Mouse (Mus musculus) MEL (cell line): Measurements from ENCODE around the gene Gpr37l1. TPM values are rescaled to one million over a fixed set of nuclear protein-coding genes. Genes with fewer than 3 reads are reported as not detected.

Source experiments
- DNase-seq: peaks from one replicate; pipeline ENCODE4 v3.0.0; 2011; ENCODE audit warnings: low read depth, low spot score
- H3K27ac ChIP-seq: 2 replicates; pipeline ENCODE4 v1.5.1; 2012; ENCODE audit warnings: low read depth, mild to moderate bottlenecking, control low read depth, low read length, moderate library complexity; ENCODE audit not compliant: control insufficient read depth
- H3K27me3 ChIP-seq, 2 experiments: fragments of 150-350 bp in 1 of 2; sonication (generic) in 1 of 2; 2 replicates each; pipeline ENCODE4 v1.6.1; 2012; ENCODE audit warnings: low read length in 2 of 2, mild to moderate bottlenecking in 2 of 2, improper control_type of control experiment in 1 of 2, moderate library complexity in 1 of 2; ENCODE audit not compliant: insufficient read depth in 2 of 2, control insufficient read depth in 1 of 2
- H3K36me3 ChIP-seq, 2 experiments: 2 replicates each; pipeline ENCODE4 v1.6.1; 2012 to 2014; ENCODE audit warnings: low read length in 2 of 2, improper control_type of control experiment in 1 of 2, inconsistent platforms in 1 of 2, mild to moderate bottlenecking in 1 of 2; ENCODE audit not compliant: insufficient read depth in 2 of 2, control insufficient read depth in 1 of 2
- H3K4me1 ChIP-seq, 2 experiments: fragments of 150-350 bp in 1 of 2; sonication (generic) in 1 of 2; 2 replicates each; pipeline ENCODE4 v1.6.1; 2012; ENCODE audit warnings: low read length in 2 of 2, improper control_type of control experiment in 1 of 2, mild to moderate bottlenecking in 1 of 2; ENCODE audit not compliant: insufficient read depth in 2 of 2, control insufficient read depth in 1 of 2
- H3K4me3 ChIP-seq, 2 experiments: fragments of 150-350 bp in 1 of 2; sonication (generic) in 1 of 2; 2 replicates each; pipeline ENCODE4 v1.5.1; 2012; ENCODE audit warnings: low read depth in 2 of 2, low read length in 2 of 2, mild to moderate bottlenecking in 2 of 2, moderate library complexity in 2 of 2, control low read depth in 1 of 2, improper control_type of control experiment in 1 of 2; ENCODE audit not compliant: control insufficient read depth in 1 of 2, insufficient read depth in 1 of 2
- H3K79me2 ChIP-seq: 2 replicates; pipeline ENCODE4 v1.6.1; 2012; ENCODE audit warnings: mild to moderate bottlenecking, low read length, moderate library complexity; ENCODE audit not compliant: control insufficient read depth, poor library complexity, insufficient read depth
- H3K9ac ChIP-seq: 2 replicates; pipeline ENCODE4 v1.6.1; 2012; ENCODE audit warnings: low read depth, mild to moderate bottlenecking, control low read depth, low read length, moderate library complexity; ENCODE audit not compliant: control insufficient read depth, poor library complexity, severe bottlenecking
- H3K9me3 ChIP-seq: fragments of 150-350 bp; sonication (generic); replicated peaks from 2 replicates; pipeline ENCODE4 v1.6.1; 2012; ENCODE audit warnings: mild to moderate bottlenecking, low read length, improper control_type of control experiment, moderate library complexity; ENCODE audit not compliant: insufficient read depth
- BHLHE40 ChIP-seq: IDR thresholded peaks from 2 replicates; pipeline ENCODE4 v1.6.1; 2012; ENCODE audit warnings: low read depth, mild to moderate bottlenecking, inconsistent platforms, low read length, improper control_type of control experiment, borderline replicate concordance
- CHD2 ChIP-seq: IDR thresholded peaks from 2 replicates; pipeline ENCODE4 v1.6.1; 2011; ENCODE audit warnings: low read length, improper control_type of control experiment
- E2F4 ChIP-seq: IDR thresholded peaks from 2 replicates; pipeline ENCODE4 v1.6.1; 2011; ENCODE audit warnings: low read depth, low read length, improper control_type of control experiment, borderline replicate concordance
- GATA1 ChIP-seq: IDR thresholded peaks from 2 replicates; pipeline ENCODE4 v1.6.1; 2011; ENCODE audit warnings: low read depth, low read length, improper control_type of control experiment
- HCFC1 ChIP-seq: IDR thresholded peaks from 2 replicates; pipeline ENCODE4 v1.6.1; 2012; ENCODE audit warnings: low read depth, mild to moderate bottlenecking, inconsistent platforms, low read length, improper control_type of control experiment, moderate library complexity
- JUND ChIP-seq: IDR thresholded peaks from 2 replicates; pipeline ENCODE4 v1.6.1; 2011; ENCODE audit warnings: low read depth, mild to moderate bottlenecking, improper control_type of control experiment, low read length
- MAFK ChIP-seq: IDR thresholded peaks from 2 replicates; pipeline ENCODE4 v1.6.1; 2011; ENCODE audit warnings: low read depth, mild to moderate bottlenecking, low read length, improper control_type of control experiment, borderline replicate concordance
- MAZ ChIP-seq: IDR thresholded peaks from 2 replicates; pipeline ENCODE4 v1.6.1; 2012; ENCODE audit warnings: low read depth, mild to moderate bottlenecking, inconsistent platforms, low read length, improper control_type of control experiment
- MEF2A ChIP-seq: IDR thresholded peaks from 2 replicates; pipeline ENCODE4 v1.6.1; 2014; ENCODE audit warnings: low read depth, mild to moderate bottlenecking, inconsistent platforms, low read length, improper control_type of control experiment; ENCODE audit not compliant: poor library complexity, insufficient replicate concordance, severe bottlenecking; ENCODE audit errors: extremely low read depth
- MXI1 ChIP-seq: IDR thresholded peaks from 2 replicates; pipeline ENCODE4 v1.6.1; 2011; ENCODE audit warnings: mild to moderate bottlenecking, low read depth, low read length, improper control_type of control experiment
- NELFE ChIP-seq: IDR thresholded peaks from 2 replicates; pipeline ENCODE4 v1.6.1; 2011; ENCODE audit warnings: low read depth, low read length, improper control_type of control experiment
- POLR2AphosphoS5 ChIP-seq: IDR thresholded peaks from 2 replicates; pipeline ENCODE4 v1.6.1; 2012; ENCODE audit warnings: low read depth, borderline replicate concordance, mild to moderate bottlenecking, inconsistent platforms, low read length, moderate library complexity, mixed read lengths
- RAD21 ChIP-seq: IDR thresholded peaks from 2 replicates; pipeline ENCODE4 v1.6.1; 2011; ENCODE audit warnings: mild to moderate bottlenecking, low read depth, low read length, improper control_type of control experiment
- TAL1 ChIP-seq: IDR thresholded peaks from 2 replicates; pipeline ENCODE4 v1.6.1; 2012; ENCODE audit warnings: mild to moderate bottlenecking, inconsistent platforms, low read length, moderate library complexity, mixed read lengths
- UBTF ChIP-seq: IDR thresholded peaks from 2 replicates; pipeline ENCODE4 v1.6.1; 2012; ENCODE audit warnings: low read depth, mild to moderate bottlenecking, inconsistent platforms, low read length, improper control_type of control experiment, moderate library complexity, borderline replicate concordance; ENCODE audit not compliant: insufficient read depth
- USF1 ChIP-seq: IDR thresholded peaks from 2 replicates; pipeline ENCODE4 v1.6.1; 2014; ENCODE audit warnings: low read depth, mild to moderate bottlenecking, inconsistent platforms, low read length, improper control_type of control experiment, moderate library complexity
- ZKSCAN1 ChIP-seq: IDR thresholded peaks from 2 replicates; pipeline ENCODE4 v1.6.1; 2012; ENCODE audit warnings: low read depth, mild to moderate bottlenecking, inconsistent platforms, low read length, improper control_type of control experiment, moderate library complexity
- ZMIZ1 ChIP-seq: IDR thresholded peaks from 2 replicates; pipeline ENCODE4 v1.6.1; 2012; ENCODE audit warnings: low read depth, mild to moderate bottlenecking, inconsistent platforms, low read length, improper control_type of control experiment, moderate library complexity
- ZNF384 ChIP-seq: IDR thresholded peaks from 2 replicates; pipeline ENCODE4 v1.6.1; 2012; ENCODE audit warnings: low read depth, mild to moderate bottlenecking, inconsistent platforms, low read length, improper control_type of control experiment
- polyA plus RNA-seq, 2 experiments: library from polyadenylated mRNA; stranded (reverse) in 1 of 2; unstranded in 1 of 2; fragments of >175 nt in 1 of 2; fragments of >200 nt in 1 of 2; gene quantifications; 2 replicates each; pipeline versions ENCODE4 v1.2.1 to v1.2.4; 2012; ENCODE audit warnings: low replicate concordance in 2 of 2, low read depth in 1 of 2; ENCODE audit not compliant: insufficient read length in 2 of 2, insufficient read depth in 1 of 2, missing spikeins in 1 of 2
- total RNA-seq: library from RNA; depleted of rRNA; stranded (reverse); fragments of 300-350 nt; gene quantifications from 2 replicates; pipeline ENCODE4 v1.2.3, GENCODE M21; 2012; rRNA removed

The Gpr37l1 gene
- total RNA-seq = not detected in 2 replicates
- not detected for polyA plus RNA-seq

DNA sequence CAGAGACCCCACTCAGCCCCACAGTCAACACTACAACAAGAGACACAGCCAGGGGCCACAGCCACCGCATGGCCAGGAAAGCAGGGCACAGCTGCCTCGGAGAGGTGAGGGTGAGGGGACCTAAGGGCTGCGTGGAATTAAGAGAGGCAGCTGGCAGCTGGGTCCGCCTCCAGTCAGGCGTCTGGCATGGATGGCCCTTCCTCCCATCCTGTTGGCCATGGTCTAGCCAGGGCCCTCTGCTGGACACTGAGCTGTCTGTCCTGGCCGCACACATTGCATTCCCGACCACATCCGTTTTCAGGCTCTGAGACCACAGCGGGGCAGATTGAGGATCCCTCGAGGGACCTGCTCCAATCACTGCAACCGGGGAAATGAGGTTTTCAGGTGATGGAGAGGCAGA is at the start of gene Gpr37l1:
TSS of gene Gpr37l1 (minus strand) at position 247 of the 400 bp plus-strand sequence.
- no peak for DNase-seq
- no peaks in the 10 kb centered on the region for H3K36me3 ChIP-seq
- H3K9me3 ChIP-seq = no peaks in the 10 kb centered on the region
- H3K4me1 ChIP-seq = no peaks in the 10 kb centered on the region
- no peaks in the 10 kb centered on the region for H3K79me2 ChIP-seq
- H3K27me3 ChIP-seq = peaks cover 3 to 4% of the 10 kb centered on the region in 2 experiments; a peak in 3 of 4 replicates
- no peak within 1 kb of the TSS for H3K9ac ChIP-seq
- no peak within 1 kb of the TSS for H3K27ac ChIP-seq
- TF ChIP-seq NELFE = no peak
- TF ChIP-seq POLR2AphosphoS5 = no peak
- TF ChIP-seq UBTF = no peak
- TF ChIP-seq ZKSCAN1 = no peak
- no peak for TF ChIP-seq MAZ
- TF ChIP-seq USF1 = no peak
- no peak for TF ChIP-seq MAFK
- no peak for TF ChIP-seq CHD2
- no peak for TF ChIP-seq ZNF384
- TF ChIP-seq TAL1 = no peak
- no peak for TF ChIP-seq E2F4
- TF ChIP-seq, all 39 proteins: peak for 0
- H3K4me3 ChIP-seq = no peak within 1 kb of the TSS

DNA sequence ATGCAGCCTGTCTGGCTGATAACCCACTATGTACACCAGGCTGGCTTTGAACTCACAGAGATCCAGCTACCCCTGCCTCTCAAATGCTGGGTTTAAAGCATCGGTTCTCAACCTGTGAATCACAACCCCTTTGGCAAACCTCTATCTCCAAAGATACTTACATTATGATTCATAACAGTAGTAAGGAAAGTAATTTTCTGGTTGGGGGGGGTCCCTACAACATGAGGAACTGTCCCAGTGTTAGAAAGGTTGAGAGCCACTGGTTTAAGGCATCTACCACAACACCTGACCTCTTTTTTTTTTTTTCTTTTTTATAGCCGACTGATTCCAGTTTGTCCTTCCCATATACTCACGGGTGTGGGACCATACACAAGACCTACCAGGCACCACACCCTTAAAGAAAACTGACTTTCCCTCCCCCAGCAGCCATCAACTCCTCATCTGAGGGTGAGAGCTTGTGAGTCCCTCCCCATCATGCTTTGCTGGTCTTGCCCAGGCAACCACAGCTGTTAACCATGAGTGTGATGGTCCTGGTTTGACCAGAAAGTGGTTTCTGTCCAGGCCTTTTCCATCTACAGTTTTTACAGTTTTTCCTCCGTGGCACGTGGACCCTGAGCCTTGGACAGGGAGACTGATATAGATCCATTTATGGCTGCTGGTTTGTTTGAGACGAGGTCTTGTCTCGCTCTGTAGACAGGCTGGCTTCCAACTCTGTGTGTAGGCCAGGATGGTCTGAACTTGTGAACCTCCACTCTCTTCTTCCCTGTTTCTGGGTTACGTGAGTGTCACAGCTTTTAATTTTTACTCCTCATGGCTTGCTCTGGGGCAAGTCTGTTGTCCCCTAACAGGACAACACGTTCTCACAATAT is 46.5 kb upstream of the Gpr37l1 start:
- H3K4me1 ChIP-seq = peaks cover 0 to 3% of the 10 kb centered on the region in 2 experiments; a peak in 1 of 4 replicates
- H3K27ac ChIP-seq = no peak overlapping the region
- TF ChIP-seq ZMIZ1 (no peak), ZKSCAN1 (no peak), HCFC1 (no peak), JUND (no peak), RAD21 (no peak), GATA1 (no peak), MXI1 (no peak), MEF2A (no peak), NELFE (no peak), BHLHE40 (no peak), USF1 (no peak), TAL1 (no peak)
- H3K9ac ChIP-seq = no peak overlapping the region
- no peak for DNase-seq
- H3K27me3 ChIP-seq = peaks cover 0 to 8% of the 10 kb centered on the region in 2 experiments; a peak in 3 of 4 replicates
- H3K9me3 ChIP-seq = no peaks in the 10 kb centered on the region
- H3K36me3 ChIP-seq = no peaks in the 10 kb centered on the region
- no peak overlapping the region for H3K4me3 ChIP-seq
- H3K79me2 ChIP-seq = no peaks in the 10 kb centered on the region
